Mouse (Mus musculus) heart, embryonic 14.5 days (tissue): Measurements from ENCODE around the gene Frat1. TPM values are rescaled to one million over a fixed set of nuclear protein-coding genes. Genes with fewer than 3 reads are reported as not detected.
"Not testable (repeated sequence)": the region's sequence is repeated elsewhere in the genome, so short reads cannot be mapped to it uniquely, and the experiment has no call there.

Experiments used
- ATAC-seq: fragments of 200-750 bp; cut with Nextera tagmentation; 2 replicates; pipeline ENCODE4 v1.8.0; 2017; ENCODE audit warnings: low read depth, moderate TSS enrichment; ENCODE audit not compliant: insufficient number of reproducible peaks, insufficient read depth, low FRiP score
- H3K27ac ChIP-seq, 2 experiments: fragments of 200-500 bp in 1 of 2; fragments of 300-500 bp in 1 of 2; sonication (generic) in 1 of 2; replicated peaks in 1 of 2; 2 replicates each; pipeline ENCODE4 v1.5.1; 2012 to 2014; ENCODE audit warnings: low read depth in 2 of 2, low read length in 2 of 2, control low read depth in 1 of 2, mild to moderate bottlenecking in 1 of 2, mixed read lengths in 1 of 2; ENCODE audit not compliant: control insufficient read depth in 1 of 2, insufficient read depth in 1 of 2
- H3K27me3 ChIP-seq: fragments of 300-500 bp; sonication (generic); 2 replicates; pipeline ENCODE4 v1.6.1; 2014; ENCODE audit warnings: mild to moderate bottlenecking, low read length, control low read depth; ENCODE audit not compliant: control insufficient read depth, insufficient read depth
- H3K36me3 ChIP-seq: fragments of 300-500 bp; sonication (generic); 2 replicates; pipeline ENCODE4 v1.6.1; 2014; ENCODE audit warnings: mild to moderate bottlenecking, control low read depth, low read length, mixed read lengths; ENCODE audit not compliant: control insufficient read depth, insufficient read depth
- H3K4me1 ChIP-seq, 2 experiments: fragments of 200-500 bp in 1 of 2; fragments of 300-500 bp in 1 of 2; sonication (generic) in 1 of 2; 2 replicates each; pipeline ENCODE4 v1.6.1; 2012 to 2014; ENCODE audit warnings: low read length in 2 of 2, control low read depth in 1 of 2, mixed read lengths in 1 of 2; ENCODE audit not compliant: control insufficient read depth in 2 of 2, insufficient read depth in 2 of 2
- H3K4me2 ChIP-seq: fragments of 300-500 bp; sonication (generic); 2 replicates; pipeline ENCODE4 v1.6.1; 2014; ENCODE audit warnings: mild to moderate bottlenecking, low read length
- H3K4me3 ChIP-seq, 2 experiments: fragments of 200-500 bp in 1 of 2; fragments of 300-500 bp in 1 of 2; sonication (generic) in 1 of 2; 2 replicates each; pipeline ENCODE4 v1.5.1; 2012 to 2014; ENCODE audit warnings: low read length in 2 of 2, mild to moderate bottlenecking in 2 of 2, control low read depth in 1 of 2, low read depth in 1 of 2, moderate library complexity in 1 of 2; ENCODE audit not compliant: control insufficient read depth in 1 of 2, insufficient read depth in 1 of 2
- H3K9ac ChIP-seq: fragments of 300-500 bp; sonication (generic); 2 replicates; pipeline ENCODE4 v1.6.1; 2014; ENCODE audit warnings: mild to moderate bottlenecking, low read length
- H3K9me3 ChIP-seq: fragments of 300-500 bp; sonication (generic); 2 replicates; pipeline ENCODE4 v1.6.1; 2016; ENCODE audit warnings: low read length, control low read depth; ENCODE audit not compliant: control insufficient read depth
- WGBS: fragments of 180-500 bp; shearing (Covaris S2); extraction: QIAGEN DNeasy Blood & Tissue Kit; methylation state at CpG from one replicate; pipeline ENCODE4 v1.1.7; 2014; 5-methylcytosine and 5-hydroxymethylcytosine counted together
- polyA plus RNA-seq: library from polyadenylated mRNA; unstranded; fragments of >200 nt; fragmentation: Nextera tagmentation; extraction: Ambion mirVana; gene quantifications from 2 replicates; pipeline ENCODE4 v1.2.1, GENCODE M21; 2014

The Frat1 gene
- polyA plus RNA-seq, 1 experiment from 2014 or later = 2.6 TPM

GRCm38 (mm10) chr19:41844345-41844744 is 14.6 kb downstream of the Frat1 start:
- no peaks in the 10 kb centered on the region for H3K9me3 ChIP-seq
- no peak overlapping the region for H3K4me2 ChIP-seq
- H3K9ac ChIP-seq = no peak overlapping the region
- H3K4me3 ChIP-seq = no peak overlapping the region
- no peaks in the 10 kb centered on the region for H3K36me3 ChIP-seq
- 77% methylated on average over 6 of the region's 6 CpGs for WGBS
- no peaks in the 10 kb centered on the region; the same call in 1 of the 2 replicates for H3K27me3 ChIP-seq
- no peak for ATAC-seq
- no peak overlapping the region for H3K27ac ChIP-seq
- H3K4me1 ChIP-seq = peaks cover 11 to 15% of the 10 kb centered on the region in 2 experiments

- no peak overlapping the region for H3K27ac ChIP-seq
- no peaks in the 10 kb centered on the region for H3K9me3 ChIP-seq
- peak overlapping the region; percentile 78 for H3K9ac ChIP-seq
- 8% methylated on average over 21 of the region's 21 CpGs for WGBS
- no peaks in the 10 kb centered on the region; the same call in 1 of the 2 replicates for H3K27me3 ChIP-seq
- no peaks in the 10 kb centered on the region for H3K36me3 ChIP-seq
- H3K4me3 ChIP-seq = peak overlapping the region; percentile 63 to 64
- H3K4me2 ChIP-seq = peak overlapping the region; percentile 97
- H3K4me1 ChIP-seq = peaks cover 7 to 9% of the 10 kb centered on the region in 2 experiments; a peak in 3 of 4 replicates
- ATAC-seq = no peak
Observed at GRCm38 (mm10) chr19:41846366-41847090, 16.8 kb downstream of the Frat1 start.

DNA sequence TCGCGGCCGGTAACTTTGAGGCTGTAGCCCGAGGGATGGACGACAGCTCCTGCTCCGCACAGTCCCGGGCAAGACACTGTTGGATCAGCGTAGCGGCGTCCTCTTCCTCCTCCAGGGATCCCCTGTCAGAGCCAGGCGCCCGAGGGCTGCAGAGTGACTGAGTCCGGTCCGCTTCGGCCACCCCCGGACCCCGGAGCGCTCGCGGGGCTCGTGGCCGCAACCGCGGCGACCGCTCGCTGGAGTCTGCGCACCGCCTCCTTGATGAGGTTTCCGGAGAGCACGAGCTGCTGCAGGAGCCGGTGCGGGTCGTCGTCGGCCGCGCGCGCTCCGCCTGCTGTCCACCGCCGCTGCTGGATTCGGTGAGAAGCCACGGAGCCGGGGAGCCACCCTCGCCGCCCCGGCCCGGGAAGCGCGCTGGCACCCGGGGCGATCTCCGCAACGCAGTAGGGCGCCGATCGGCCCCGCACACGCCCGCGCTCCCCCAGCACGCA is 17.4 kb downstream of the Frat1 start:
- Histone ChIP-seq H3K27me3 (no peaks in the 10 kb centered on the region; the same call in 1 of the 2 replicates), H3K4me1 (peaks cover 7 to 9% of the 10 kb centered on the region in 2 experiments; a peak in 3 of 4 replicates), H3K9ac (peak overlapping the region; percentile 78), H3K36me3 (no peaks in the 10 kb centered on the region), H3K9me3 (no peaks in the 10 kb centered on the region), H3K4me3 (peak overlapping the region; percentile 63 to 64), H3K4me2 (peak overlapping the region; percentile 97), H3K27ac (peak overlapping the region; percentile 3 to 88; a peak in 3 of 4 replicates)
- peak; percentile 14; the same call in 1 of the 2 replicates for ATAC-seq
- WGBS = 0% methylated on average over 59 of the region's 64 CpGs

DNA sequence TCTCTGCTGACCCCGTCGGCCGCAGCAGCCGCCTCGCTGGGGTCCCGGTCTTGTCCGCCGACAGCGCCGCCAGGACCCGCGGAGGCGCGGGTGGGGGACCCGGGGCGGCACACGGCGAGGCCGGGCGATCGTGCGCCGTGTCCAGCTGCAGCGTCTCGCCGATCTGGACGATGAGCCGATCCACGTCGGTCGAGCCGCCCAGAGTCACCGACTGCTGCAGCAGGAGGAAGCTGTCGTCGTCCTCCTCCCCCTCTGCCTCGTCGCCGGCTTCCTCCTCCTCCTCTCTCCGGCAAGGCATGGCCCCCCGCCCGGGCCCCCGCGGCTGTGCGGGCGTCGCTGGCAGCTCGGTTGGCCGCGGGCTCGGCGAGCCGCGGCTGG is 17.8 kb downstream of the Frat1 start:
- Histone ChIP-seq H3K4me2 (peak overlapping the region; percentile 97), H3K4me3 (peak overlapping the region; percentile 63 to 64), H3K9ac (peak overlapping the region; percentile 78), H3K27ac (peak overlapping the region; percentile 34 to 88; a peak in 3 of 4 replicates)
- ATAC-seq = peak; percentile 35
- not testable (repeated sequence) for H3K27me3 ChIP-seq, H3K36me3 ChIP-seq, H3K9me3 ChIP-seq, H3K4me1 ChIP-seq
- whole genome bisulfite sequencing = 4% methylated on average over 16 of the region's 53 CpGs

DNA sequence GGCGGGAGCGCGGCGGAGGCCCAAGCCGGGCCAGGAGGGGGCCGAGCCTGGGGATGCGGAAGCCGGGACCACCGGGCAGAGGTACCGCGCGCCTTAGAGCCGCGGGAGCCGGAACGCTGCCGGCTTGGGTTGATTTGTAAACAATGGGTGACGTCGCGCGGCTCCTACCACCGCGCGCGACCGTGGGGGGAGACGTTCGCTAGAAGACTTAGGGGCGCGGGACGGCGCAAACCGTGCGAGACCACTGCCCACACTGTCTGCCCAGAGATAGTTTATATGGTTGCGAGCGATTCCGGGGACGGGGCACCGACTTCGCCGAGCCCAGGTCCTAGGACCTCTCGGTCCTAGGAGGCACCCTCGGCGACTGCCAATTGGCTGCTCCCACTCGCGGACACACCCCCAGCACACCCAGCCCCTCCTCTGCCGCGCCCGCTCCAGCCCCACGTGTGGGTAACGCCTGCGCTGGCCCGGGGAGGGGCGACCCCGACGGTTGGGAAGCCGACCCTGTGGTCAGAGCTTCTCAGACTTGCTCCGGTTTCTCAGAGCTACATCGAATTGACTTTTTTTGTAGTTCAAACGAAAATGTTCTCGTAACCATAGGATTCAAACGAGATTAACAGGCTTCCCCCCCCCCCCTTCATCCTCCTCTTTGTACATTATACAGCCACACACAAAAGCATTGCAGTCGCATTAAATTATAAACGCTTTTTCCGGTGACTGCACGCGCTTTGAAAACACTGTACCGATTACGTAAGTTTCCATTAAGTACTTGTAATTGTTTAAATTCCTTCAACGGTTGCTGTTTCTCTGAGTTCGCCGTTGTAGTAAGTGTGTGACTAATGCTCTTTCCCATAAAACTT is 18.5 kb downstream of the Frat1 start, which contains the start of gene Frat2:
TSS of gene Frat2 (minus strand) at position 141 of the 860 bp plus-strand sequence.
- ATAC-seq = peak; percentile 95

DNA sequence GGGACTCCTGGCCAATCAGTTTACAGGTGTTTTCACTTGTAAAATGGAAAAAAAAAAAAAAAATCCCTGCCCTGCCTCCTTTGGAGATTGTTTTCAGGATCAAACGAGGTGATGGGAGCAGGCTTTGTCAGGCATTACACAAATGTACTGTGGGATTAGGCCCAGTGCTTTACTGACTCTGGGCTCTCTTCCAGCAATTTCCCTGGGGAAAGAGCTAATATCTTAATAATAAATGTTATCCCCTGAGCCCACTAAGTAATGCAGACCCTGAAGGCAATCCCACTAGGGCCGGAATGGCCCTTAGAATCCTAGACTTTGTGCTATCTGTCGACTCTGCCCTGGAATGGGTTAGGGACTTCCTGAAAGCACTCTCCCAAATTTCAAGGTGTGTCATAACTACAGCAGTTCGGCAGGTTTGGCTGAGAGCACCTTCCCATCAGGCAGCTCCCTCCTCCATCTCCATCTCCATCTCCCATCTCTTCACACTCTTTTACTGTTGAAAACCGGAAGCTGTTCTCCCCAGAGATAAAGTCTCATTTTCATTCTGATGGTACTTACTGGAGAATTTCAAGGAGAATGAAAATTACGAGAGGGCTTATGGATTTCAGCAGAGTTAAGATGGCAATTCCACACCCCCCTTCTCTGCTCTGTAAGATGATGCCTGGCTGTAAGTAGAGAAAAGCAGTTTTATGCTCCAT is 20.4 kb downstream of the Frat1 start:
- H3K4me3 ChIP-seq = no peak overlapping the region
- 44% methylated on average over 6 of the region's 6 CpGs for WGBS
- H3K9me3 ChIP-seq = no peaks in the 10 kb centered on the region
- ATAC-seq = no peak
- no peak overlapping the region for H3K4me2 ChIP-seq
- no peak overlapping the region for H3K27ac ChIP-seq
- H3K27me3 ChIP-seq = no peaks in the 10 kb centered on the region; the same call in 1 of the 2 replicates
- H3K4me1 ChIP-seq = peaks cover 7 to 9% of the 10 kb centered on the region in 2 experiments; a peak in 3 of 4 replicates
- H3K36me3 ChIP-seq = no peaks in the 10 kb centered on the region
- H3K9ac ChIP-seq = no peak overlapping the region

More for the DNA sequence above, 18.5 kb downstream of the Frat1 start, which contains the start of gene Frat2:
- Histone ChIP-seq H3K9me3 (no peaks in the 10 kb centered on the region), H3K27me3 (no peaks in the 10 kb centered on the region; the same call in 1 of the 2 replicates), H3K9ac (peak within 1 kb of the TSS; percentile 78), H3K36me3 (no peaks in the 10 kb centered on the region), H3K4me1 (peaks cover 7 to 9% of the 10 kb centered on the region in 2 experiments; a peak in 3 of 4 replicates), H3K4me2 (peak within 1 kb of the TSS; percentile 97), H3K4me3 (peak within 1 kb of the TSS; percentile 63 to 64), H3K27ac (peak within 1 kb of the TSS; percentile 88 to 92)
- WGBS = under 1% methylated on average over 72 of the region's 72 CpGs
